Mouse (Mus musculus): ENCODE data around the gene Gm21943.
"Not testable (repeated sequence)": the region's sequence is repeated elsewhere in the genome, so short reads cannot be mapped to it uniquely, and the experiment has no call there.

The Gm21943 gene

GRCm38 (mm10) chrY:57533644-57534043, at the start of gene Gm21943:
Gene Gm21943, minus strand, starts transcription at chrY:57533744.
- DNase-seq (ENCODE audit: low read depth, low spot score), result not testable (repeated sequence)

Data from brain, adult 2 months (tissue).